In the genomic region with DNA sequence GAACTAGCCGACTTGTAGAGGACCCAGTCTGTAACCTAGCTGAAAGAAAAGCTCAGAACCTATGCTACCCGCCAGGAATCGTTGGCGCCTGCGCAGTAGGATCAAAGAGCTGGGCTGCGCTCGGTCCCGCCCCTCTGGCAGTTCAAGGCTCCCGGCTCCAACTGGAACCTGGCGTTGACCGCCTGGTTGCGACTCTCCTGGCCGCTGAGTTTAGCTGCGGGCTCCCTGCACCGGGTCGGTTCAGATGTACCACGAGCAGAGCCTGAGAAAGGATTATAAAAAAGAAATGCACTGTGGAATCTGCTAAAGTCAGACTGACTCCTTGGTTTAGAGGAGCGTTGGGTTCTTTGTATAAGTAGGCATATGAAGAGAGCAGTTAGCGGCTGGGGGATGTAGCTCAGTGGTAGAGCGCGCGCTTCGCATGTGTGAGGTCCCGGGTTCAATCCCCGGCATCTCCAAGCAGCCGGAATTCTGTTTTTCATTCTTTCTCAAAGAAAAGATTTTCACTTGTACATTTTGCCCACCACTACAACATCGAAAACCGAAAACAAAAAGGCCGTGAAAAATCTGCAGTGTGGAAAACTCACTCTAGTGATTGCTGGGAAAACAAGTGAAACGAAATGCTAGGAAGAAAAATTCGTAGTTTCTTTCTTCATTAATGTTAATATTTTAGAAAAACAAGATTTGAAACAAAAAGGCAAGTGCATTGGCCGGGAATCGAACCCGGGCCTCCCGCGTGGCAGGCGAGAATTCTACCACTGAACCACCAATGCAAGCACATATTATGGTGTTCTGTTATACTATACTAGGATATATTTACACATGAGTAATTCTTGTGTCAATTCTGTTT, we compare ENCODE assay signal across 8 mouse cellular contexts. TPM values are rescaled to one million over a fixed set of nuclear protein-coding genes. Genes with fewer than 3 reads are reported as not detected.
A peak's percentile ranks its signal among the peaks of the same experiment; 100 is the strongest.
DNase-seq lines count a peak whose midpoint lies in the region; ATAC-seq lines count a peak whose summit lies in the region.

No protein-coding gene starts in this region.

- intact Hi-C loops in gastrocnemius, postnatal 14 days (cut with DNase I; ENCODE audit: low total_unique reads) = no loop called here
- intact Hi-C loops in left cerebral cortex, postnatal 10 days (cut with DNase I) = loop anchor here (5.0 kb wide), 1 partner anchor 65 kb away; no protein-coding TSS in a partner anchor

- ATAC-seq in inflammation-experienced regulatory T-cells, adult 6 months = peak; percentile 90
- peak; percentile 94 for ATAC-seq in megakaryocyte-erythroid progenitor cell, adult 5-6 weeks (replicated peaks; ENCODE audit: low FRiP score, low TSS enrichment, poor library complexity, severe bottlenecking)

- peak; percentile 92 for DNase-seq in adipocyte (ENCODE audit: low spot score)
- DNase-seq in embryo, embryonic 10 days (ENCODE audit: low spot score) = peak; percentile 95
- peak; percentile 94 for DNase-seq in gastrocnemius, postnatal 14 days
- peak; percentile 90 to 95 for DNase-seq in left cerebral cortex, postnatal 10 days (ENCODE audit: extremely low spot score in 1 of 2, low spot score in 2 of 2)
- DNase-seq in right cerebral cortex, postnatal 25 days = peak; percentile 93
- DNase-seq in urinary bladder, postnatal 4 days (ENCODE audit: low spot score in 2 of 2) = peak; percentile 91 to 95

RNA-seq across cellular contexts. Expression of a gene that starts 55.5 kb away (rescaled TPM):
- total RNA-seq in gastrocnemius, postnatal 14 days (2021) = 100 to 1,000 TPM; 158 to 167 TPM
- polyA plus RNA-seq in inflammation-experienced regulatory T-cells, adult 6 months (2017; shearing (Covaris generic)) = 10 to 100 TPM; 13.9 to 21.8 (median 15.2) TPM
- total RNA-seq in left cerebral cortex, postnatal 10 days (2021) = 100 to 1,000 TPM; 109 to 120 TPM
- 28.9 and 32.5 TPM in 2 replicates for total RNA-seq in megakaryocyte-erythroid progenitor cell, adult 5-6 weeks (2014; fragmentation: Nextera tagmentation)
- total RNA-seq in megakaryocyte-erythroid progenitor cell, adult 5-6 weeks (2017) = 19.1 and 24.6 TPM in 2 replicates

RNA-seq across cellular contexts. Expression of a gene that starts 58.1 kb away (rescaled TPM):
- 1 to 10 TPM; 1.2 to 1.7 TPM for total RNA-seq in gastrocnemius, postnatal 14 days (2021)
- polyA plus RNA-seq in inflammation-experienced regulatory T-cells, adult 6 months (2017; shearing (Covaris generic)) = 10 to 100 TPM in 1 of 3 experiments, 1 to 10 TPM in 2; 2.2 to 14.5 (median 3.7) TPM
- total RNA-seq in left cerebral cortex, postnatal 10 days (2021) = 10 to 100 TPM; 52.8 to 75.5 TPM
- 2.1 and 3.7 TPM in 2 replicates for total RNA-seq in megakaryocyte-erythroid progenitor cell, adult 5-6 weeks (2014; fragmentation: Nextera tagmentation)
- total RNA-seq in megakaryocyte-erythroid progenitor cell, adult 5-6 weeks (2017) = 5.5 and 7.4 TPM in 2 replicates

Comparison
In these comparisons a context has a peak if more than half of its experiments do, and no peak if none do; other contexts are left out.
1. Peak in every context shown above with its lines: DNase-seq and ATAC-seq.
2. RNA of a gene that starts 58.1 kb away (total RNA-seq): 52.8 to 75.5 TPM in left cerebral cortex, postnatal 10 days; 2.1 to 7.4 TPM in megakaryocyte-erythroid progenitor cell, adult 5-6 weeks and 1.2 to 1.7 TPM in gastrocnemius, postnatal 14 days; every median in the first group is over 4 times any median in the second.